Mouse (Mus musculus) gastrocnemius, adult 18-20 months (tissue): Measurements from ENCODE around the gene Barx2. TPM values are rescaled to one million over a fixed set of nuclear protein-coding genes. Genes with fewer than 3 reads are reported as not detected.
"Not testable (repeated sequence)": the region's sequence is repeated elsewhere in the genome, so short reads cannot be mapped to it uniquely, and the experiment has no call there.

Experiments
- DNase-seq: peaks from one replicate; pipeline ENCODE4 v3.0.0; 2021; ENCODE audit warnings: low spot score
- long read RNA-seq, 2 experiments: library from polyadenylated mRNA; stranded (forward); transcript quantifications; one replicate each; pipeline ENCODE4 v2.0.0; 2021
- total RNA-seq, 2 experiments: library from RNA; stranded (reverse); gene quantifications; 2 replicates each; pipeline ENCODE4 v1.2.3; 2021

Barx2 gene
- 10 to 100 TPM in 1 of 2 experiments, 1 to 10 TPM in 1; 4.2 to 13.0 TPM for total RNA-seq
- long read RNA-seq, experiment 1, partial matches to known transcripts: 0 of 2 reads
- long read RNA-seq, experiment 1, other reads (novel, unspliced or antisense): 0 of 2 reads
- long read RNA-seq, experiment 2, partial matches to known transcripts: 0 of 1 reads
- long read RNA-seq, experiment 2, other reads (novel, unspliced or antisense): 0 of 1 reads

DNA sequence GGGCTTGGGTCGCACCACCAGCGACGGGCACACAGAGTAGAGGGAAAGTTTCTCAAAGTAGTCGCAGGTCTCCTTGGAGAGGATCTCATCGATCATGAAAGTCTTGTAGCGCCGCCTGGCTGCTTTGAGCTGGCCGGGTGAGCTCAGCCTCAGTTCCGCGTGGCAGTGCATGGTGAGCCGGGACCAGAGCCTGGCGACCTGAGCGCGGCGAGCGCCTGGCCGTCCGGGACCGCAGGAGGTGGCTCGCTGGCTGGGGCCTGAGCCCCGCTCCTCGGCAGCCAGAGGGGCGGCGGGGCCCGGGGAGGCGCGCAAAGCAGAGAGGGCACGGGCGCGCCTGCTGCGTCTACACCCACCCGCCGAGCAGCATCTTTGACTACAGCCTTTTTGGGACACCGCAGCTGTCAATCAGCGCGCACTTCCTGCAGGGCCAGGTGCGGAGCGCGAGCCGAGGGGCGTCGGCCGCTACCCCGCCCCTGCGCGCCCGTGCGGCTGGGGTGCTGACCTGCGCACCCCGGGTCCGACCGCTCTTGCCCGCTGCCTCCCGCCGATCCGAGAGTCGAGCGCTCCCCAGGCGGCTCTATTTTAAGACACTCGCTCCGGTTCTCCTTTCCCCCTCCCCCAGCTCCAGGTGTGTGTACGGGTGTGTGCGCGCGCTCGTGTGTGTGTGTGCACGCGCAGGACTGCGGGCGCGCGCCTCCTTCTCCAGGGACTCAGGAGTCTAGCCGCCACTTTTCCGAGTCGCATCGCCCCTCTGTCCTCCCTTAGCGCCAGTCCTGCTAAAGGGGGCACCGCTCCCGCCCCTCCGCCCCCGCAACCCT, at the start of gene Barx2:
Gene Barx2, minus strand, starts transcription at position 542 of the 818 bp plus-strand sequence.
- peak; percentile 54 for DNase-seq

DNA sequence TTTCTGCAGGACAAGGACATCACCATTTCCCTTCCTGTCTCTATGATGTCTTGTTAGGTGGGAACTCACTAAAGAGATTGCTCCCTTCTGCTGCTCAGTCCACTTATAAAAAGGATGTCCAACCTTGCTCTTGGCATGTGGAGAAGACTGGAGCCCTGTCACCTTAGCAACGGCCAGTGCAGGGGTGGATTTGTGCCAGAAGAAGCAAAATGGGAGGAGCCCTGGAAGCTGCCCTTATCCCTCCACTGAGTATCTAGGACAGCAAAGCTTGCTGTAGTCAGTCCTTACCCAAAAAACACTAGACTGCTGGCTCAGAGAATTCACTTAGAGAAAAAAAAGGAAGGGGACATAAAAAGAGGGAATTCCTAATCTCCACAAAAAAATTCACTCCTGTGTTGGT, 49.0 kb upstream of the Barx2 start:
- no peak for DNase-seq

DNA sequence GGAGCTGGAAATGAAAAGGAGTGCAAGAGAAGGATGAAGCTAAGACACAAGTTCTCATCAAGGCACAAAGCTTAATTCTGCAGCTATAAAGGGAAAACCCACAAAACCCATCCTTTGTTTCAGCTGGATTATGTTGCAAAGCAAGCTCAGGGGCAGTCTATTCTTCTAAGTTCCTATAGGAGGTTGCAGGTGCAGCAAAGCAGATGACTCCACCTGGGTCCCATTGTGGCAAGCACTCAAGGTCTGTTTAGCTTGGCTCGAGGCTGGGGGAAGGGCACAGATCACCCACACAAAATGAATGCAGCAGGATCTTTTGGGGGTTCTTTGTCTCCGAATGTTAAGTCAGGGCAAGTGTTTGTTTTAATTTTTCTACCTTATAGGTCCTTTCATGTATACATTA, 47.2 kb upstream of the Barx2 start:
- DNase-seq: no peak

DNA sequence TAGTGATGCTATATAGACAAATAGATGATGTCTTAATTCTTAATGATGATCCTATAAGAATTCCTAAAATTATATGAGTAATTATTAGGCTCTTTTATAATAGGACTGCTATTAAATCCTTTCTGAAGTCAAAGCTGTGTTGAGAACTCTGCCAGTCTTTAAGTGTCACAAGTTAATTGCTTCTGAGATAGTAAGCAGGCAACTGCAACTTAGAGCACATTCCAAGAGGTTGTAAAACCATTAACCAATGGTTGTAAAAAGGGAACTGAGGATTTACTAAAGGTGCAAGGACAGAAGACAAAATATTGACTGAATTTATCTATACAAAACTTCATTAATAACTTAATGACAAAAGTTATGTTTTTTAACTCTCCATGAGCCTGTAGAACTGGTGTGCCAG, 44.9 kb upstream of the Barx2 start:
- DNase-seq: no peak

DNA sequence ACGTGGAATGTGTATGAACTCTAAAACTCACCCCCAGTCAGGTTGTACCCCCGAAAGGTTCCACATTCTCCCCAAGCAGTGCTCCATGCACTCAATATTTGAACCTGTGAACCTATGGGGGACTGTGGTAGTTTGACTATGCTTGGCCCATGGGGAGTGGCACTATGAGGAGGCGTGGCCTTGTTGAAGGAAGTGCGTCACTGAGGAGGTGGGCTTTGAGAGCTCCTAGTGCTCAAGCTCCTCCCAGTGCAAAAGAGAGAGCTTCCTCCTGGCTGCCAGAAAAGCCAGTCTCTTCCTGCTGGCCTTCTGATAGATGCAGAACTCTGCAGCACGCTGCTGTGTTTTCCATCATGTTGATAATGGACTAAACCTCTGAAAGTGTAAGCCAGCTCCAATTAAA, 37.2 kb upstream of the Barx2 start:
- no peak for DNase-seq

DNA sequence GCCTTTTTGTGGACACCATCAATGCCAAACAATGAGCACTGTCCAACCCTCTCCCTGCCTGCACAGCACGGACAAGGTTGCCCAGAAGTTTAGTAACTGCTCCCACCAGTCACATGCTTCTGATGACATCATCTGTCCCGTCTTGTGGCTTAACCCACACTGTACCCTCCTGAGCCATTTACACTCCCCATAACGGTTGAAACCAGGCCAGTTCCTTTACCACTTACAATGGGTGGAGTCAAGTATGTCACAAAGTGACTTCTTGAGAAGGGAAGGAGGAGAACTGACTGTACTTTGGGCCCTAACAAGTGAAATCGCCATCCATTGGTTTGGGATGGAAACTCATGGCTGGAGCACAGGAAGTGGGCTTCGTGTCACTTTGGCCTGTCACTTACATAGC, 35.8 kb upstream of the Barx2 start:
- no peak for DNase-seq

DNA sequence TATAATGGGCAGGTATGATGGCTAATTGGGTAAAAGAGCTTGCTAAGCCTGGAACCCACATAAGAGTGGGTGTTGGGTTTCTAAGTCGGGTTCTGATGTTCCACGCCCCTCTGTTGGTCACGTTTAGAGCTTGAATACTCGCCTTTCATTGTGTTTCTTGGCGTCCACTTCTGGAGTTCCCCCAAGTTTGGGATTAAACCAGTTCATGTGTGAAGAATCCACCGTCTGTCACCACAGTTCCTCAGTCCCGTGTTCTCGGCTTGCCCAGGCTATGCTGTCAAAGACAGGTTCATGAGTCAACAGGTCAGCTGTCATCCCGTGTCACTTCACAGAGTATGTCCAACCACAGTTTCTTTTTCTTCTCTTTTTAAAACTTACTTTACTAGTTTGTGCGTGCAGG, 33.8 kb upstream of the Barx2 start:
- DNase-seq: no peak

DNA sequence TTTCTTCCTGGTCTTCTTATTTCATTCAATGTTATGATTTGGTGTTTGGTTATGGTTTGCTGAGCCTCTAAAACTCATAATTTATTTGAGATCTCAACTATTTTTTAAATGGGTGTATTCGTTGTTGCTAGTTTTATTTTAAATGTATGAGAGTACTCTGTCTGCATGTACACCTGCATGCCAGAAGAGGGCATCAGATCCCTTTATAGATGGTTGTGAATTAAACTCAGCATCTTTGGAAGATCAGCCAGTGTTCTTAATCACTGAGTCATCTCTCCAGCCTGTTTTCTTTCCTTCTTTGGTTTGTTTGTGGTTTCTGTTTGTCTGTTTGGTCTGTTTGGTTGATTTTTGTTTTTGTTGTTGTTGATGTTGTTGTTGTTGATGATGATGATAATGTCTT, 29.1 kb upstream of the Barx2 start:
- no peak for DNase-seq

DNA sequence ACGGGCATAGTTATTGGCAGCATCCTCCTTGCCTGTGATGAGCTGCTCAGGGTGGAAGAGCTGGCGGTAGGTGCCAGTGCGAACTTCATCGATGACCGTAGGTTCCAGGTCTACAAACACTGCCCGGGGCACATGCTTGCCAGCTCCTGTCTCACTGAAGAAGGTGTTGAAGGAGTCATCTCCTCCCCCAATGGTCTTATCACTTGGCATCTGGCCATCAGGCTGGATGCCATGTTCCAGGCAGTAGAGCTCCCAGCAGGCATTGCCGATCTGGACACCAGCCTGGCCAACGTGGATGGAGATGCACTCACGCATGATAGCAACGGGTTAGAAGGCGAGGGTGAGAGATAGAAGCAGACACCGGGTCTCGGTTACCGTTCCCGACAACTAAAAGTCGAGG, 23.2 kb upstream of the Barx2 start:
- not testable (repeated sequence) for DNase-seq

DNA sequence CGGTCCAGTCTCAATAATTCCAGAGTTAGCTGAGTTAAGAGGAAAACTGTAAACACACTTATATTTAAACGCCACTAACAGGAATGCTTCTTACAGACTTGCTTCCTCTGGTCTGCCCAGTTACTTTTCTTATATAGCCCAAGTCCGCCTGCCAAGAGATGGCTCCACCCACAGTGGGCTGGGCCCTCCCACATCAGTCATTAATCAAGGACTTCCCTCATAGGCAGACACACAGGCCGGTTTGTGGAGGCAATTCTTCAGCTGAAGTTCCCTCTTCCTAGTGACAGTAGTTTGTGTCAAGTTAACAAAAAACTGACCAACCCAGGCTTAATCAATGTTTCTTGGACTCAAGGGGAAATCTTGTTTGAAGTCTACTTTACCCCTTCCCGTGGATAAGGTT, 18.4 kb upstream of the Barx2 start:
- no peak for DNase-seq

DNA sequence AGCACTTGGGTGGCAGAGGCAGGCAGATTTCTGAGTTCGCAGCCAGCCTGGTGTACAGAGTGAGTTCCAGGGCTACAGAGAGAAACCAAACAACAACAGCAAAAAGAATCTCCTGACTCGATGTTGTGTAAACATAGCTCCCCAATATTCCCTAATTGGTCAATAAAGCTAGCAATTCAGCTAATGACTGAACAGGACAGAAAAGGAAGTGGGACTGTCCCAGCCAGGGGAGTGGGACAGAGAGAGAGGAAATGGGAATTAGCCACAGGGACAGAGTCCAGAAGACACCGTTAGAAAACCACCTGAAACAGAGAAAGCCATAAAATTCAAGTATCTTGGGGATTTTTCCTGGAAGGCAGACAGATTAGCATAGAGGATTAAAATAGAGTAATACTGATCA, 18.0 kb upstream of the Barx2 start:
- no peak for DNase-seq

DNA sequence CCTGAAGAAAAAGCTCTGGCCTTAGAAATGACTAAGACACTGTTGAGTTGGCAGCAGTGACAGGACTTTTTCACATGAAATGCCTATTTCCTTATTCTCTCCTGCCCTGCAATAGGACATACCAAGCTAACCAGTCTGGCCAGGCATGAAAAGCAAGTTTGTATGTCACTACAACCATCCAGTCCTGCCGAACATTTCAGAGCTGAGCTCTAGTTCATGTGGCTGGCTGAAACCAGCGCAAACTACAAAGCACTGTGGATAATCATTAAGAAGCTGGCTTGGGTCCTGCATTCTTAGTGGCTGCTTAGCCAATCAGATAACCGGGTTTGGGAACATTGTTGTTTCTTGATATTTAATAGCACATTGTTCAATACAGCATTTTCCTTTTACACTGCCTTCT, 13.5 kb upstream of the Barx2 start:
- DNase-seq: no peak

DNA sequence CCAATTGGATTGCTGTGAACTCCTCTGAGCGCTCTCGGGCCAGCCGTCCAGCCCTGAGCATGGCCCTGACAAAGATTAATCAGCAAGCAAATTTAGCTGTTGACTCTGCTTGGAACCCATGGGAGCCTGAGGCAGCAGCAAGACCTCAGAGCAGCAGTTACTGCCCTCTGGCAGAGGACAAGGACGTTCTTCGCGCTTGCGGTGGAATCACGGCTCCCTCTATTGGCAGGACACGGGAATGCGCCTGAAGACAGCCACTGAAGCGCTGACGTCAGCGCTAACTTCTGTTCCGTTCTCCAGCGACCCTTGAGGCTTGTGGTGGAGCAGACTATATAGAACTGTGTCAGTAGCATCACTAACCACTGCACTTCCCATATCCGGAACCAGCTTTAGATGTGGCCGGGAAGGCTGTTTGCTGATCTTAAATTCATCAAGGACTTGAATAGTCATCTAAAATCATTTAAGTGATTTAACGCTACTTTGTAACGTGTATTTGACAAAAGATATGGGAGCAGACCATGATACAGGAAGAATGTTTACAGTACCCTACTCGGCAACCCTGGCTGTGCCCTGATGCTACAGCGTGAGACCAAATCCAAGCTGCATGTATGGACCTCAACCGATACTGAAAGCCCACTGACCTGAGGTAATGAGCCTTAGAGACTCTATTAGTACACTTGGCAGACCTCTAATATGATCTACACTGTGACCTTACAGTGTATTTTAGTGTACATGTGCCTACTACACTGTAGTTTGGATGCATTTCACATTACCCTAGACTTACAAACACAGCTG, 12.8 kb upstream of the Barx2 start:
- DNase-seq: peak; percentile 86

DNA sequence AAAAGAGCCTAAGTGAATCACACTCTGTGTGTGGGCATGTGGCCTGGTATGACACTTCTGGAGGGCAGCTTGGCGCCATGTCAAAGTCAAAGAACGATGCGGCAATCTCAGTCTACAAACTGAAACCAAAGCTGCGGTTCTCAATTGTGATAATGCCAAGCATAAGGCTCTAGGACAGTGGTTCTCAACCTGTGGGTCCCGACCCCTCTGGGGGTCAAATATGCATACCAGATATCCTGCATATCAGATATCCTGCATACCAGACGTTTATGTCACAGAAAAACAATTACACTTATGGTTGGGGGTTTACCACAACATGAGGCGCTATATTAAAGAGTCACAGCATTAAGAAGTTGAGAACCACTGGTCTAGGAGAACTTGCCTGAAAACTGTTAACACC, 10.3 kb upstream of the Barx2 start:
- no peak for DNase-seq

DNA sequence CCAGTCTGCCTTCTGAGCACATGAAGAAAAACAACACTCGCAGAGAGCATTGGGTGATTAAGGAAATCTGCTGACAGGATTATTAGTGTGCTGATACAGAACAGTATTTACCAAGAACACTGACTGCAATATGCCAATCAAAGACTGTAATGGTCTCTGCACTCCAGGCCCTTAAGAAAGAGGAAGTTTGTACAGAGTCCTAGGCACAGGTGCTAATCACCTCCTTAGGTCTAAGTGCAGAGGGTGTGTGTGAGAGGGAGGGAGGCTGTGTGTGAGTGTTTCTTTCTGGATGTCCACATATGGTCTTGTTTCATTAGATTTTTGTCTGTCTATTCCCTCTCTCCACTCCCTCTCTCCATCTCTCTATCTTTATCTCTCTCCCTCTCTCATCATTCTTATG, 6.5 kb upstream of the Barx2 start:
- no peak for DNase-seq

DNA sequence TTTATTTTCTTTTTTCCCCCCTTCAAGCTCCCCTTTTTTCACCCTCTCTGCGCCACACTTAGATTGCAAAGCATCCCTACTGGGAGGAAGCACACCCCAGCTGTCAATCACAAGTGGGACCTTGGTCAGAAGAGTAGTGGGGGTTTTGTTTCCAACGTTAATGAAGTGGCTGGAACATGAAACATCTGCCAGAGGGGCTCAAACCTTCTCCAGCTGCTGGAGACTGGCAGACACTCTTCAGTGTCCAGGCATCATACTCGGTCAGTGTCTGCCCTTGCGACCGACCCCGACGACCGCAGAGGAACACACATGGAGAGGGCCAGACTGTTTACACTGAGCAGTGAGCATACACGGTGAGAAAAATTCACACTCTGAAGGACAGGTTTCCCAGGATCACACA, 3.2 kb upstream of the Barx2 start:
- DNase-seq: no peak

DNA sequence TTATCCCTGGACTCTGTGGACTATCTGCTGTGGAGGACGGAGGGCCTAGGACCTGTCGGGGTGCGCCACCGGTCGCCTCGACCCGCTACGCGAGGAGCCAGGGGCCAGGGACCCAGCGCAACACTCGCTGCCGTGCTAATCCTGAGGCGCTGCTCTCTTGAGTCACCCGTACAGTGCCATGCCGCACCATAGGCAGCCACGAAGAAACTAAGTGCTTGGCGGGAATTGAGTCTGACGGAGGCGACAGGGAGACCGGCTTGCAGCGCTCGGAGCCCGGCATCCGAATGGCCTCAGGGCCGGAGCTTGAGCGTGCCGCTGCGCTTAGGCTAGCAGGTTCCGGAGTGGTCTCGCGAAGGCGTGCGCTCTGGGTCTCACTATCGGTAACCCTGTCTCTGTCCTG, 1.6 kb upstream of the Barx2 start:
- no peak for DNase-seq

DNA sequence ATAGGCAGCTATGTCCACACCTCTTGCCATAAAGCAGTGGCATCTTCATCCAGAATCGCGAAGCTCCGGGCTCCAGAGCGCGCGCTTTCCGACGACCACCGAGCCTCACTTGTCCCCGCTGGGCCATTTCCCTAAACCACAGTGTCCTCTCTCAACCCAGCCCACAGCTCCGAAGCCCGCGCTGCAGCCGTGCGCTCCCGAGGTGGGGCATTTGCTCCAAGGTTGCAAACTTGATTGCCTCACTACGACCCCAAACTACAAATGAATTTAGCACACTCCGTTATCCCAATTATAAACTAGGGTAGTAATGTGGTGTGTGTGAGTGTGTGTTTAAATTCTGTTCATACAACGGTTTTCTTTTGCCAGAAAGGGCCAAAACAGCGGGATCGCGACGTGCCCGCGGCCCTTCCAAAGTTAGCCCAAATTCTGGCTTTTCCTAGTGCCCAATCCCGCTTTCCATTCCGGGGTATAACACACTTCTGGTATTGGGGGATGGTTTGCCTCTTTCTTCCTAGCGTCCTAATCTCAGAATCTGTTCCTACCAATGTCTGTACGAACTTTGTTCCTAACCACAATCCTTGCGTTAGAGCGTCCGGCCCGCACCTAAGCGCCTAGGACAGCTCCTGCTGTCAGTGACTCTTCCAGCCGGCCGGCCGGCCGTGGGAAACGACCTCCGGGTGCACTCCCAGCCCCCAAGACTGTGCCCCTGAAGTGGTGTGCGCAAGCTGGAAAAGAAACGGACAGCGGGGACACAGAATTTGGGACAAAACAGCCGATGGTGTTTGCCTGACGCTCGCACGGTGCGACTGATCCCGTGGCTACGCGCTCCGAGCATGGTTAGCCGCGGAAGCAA, 703 bp upstream of the Barx2 start:
- no peak for DNase-seq

DNA sequence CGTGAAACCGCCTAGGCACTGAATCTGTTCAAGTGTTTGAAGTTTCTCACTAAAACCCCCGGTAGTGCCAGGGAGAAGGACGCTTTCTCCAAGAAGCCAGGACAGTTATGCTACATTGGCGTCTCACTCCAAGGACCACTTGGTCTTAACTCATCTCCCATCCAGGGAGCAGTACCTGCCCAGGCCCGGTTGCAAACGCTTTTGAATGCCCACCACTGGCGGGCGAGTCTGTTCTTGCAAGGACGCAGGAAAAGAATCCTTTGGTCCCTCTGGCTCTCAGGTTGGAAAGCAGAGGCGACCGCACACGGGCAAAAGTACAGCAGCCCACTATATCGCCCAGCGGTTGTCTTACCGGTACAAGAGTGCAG, 725 bp downstream of the Barx2 start:
- DNase-seq: no peak

DNA sequence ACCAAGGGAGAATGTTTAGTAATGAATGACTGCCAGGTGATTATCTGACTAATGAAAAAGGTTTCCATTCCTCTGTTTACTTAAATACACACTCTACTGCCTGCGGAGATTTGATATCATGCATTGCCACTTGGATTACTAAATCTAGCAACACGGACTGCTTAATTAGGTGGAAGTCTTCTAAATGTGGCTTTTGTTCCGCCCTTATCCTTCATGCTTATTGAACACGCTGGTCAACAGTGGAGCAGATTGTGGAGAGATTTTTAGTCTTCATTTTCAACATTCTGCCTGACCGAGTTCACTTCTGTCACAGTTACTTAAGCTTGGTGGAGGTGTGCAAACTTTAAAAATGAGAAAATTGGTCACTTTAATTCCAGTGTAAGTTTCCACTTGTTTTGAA, 3.0 kb downstream of the Barx2 start:
- no peak for DNase-seq

DNA sequence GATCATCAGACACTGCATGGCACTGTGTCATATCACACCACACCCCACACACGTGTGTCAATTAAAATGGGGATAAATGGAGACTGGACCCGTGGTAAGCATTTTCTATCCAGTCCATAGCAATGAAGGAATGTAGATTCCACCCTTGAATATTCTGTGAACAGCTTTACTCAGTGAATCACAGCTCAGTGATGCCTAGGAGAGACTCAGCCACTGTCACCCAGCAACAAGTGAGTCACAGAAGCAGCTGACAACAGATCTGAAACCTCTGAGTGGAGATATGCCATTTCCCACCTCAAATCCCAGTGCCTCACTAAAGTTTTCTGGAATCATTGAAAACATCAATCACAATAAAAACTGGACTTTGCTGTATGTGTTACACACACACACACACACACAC, 11.5 kb downstream of the Barx2 start:
- DNase-seq: no peak
